Mouse (Mus musculus) regulatory T cell (primary cell): Measurements from ENCODE around the gene Gcsam.

Source experiments
- in situ Hi-C: fragments of 300-600 bp; cut with MboI, MseI; formaldehyde crosslinking; loops from one replicate; pipeline ENCODE4 v1.15.1; 2025; ENCODE audit warnings: high pct_unique_total_duplicates

Gcsam gene

DNA sequence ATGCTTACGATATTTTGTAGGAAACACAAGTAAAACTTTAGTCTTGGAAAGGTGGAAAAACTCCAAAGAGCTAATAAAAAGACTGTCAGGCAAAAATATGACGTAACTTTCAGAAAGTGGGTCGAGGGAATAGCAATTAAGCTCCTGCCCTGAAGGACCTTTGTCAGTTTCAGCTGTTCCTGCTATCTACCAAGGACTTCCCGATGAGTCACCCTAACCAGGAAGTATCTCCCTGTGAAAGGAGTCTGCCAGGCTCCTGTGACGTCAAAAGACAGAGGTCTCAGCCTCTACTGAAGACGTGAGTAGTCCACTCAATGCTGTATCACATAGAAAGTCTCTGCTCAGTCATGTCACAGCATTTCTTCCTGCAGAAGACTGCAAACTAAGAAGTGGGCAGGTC lies 34.2 kb downstream of the Gcsam start:
- in situ Hi-C loops: no loop called here

GRCm38 (mm10) chr16:45651497-45651896 lies 41.3 kb downstream of the Gcsam start:
- in situ Hi-C loops: no loop called here

DNA sequence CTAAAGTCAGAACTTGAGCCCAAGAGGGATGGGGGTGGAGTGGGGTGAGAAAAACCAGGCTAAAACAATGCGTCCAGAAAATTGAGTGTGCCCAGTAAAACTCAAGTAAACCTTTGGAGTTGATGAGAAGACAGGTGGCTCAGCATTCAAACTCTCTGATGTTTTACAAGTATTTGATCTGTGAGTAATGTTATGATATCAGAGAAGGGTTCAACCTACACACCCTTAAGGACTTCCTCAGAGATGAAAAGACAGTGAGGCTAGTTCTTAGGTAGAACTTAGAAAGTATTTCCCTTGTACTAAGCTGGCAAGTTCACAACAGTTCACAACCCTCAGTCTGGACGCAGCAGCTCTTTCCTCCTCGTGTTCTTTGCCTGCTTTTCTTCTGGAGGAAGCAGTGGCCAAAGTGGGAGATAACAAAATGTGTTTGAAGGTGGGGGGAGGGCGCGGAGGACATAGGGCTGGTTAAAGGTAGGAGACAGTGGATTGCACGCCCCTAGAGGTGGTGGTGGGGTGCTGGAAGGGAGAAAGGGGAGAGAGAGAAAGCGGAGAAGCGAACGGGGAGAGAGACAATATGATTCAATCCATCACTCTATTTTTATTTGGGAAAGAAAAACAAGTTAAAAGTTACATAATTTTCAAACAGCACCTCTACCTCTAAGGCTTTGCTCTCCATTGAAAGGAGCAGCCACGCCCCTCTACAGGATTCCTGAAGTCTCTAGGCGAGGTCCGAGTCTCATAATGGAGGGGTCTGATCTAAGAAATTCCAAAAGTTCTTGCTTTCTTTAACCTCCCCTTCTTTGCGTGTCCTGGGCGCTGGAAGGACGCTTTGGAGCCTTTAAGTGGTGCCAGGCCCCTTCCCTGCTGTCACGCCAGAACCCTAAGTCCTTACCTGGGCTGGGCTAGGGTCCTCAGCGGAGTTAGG lies 43.1 kb downstream of the Gcsam start:
- in situ Hi-C loops: no loop called here

DNA sequence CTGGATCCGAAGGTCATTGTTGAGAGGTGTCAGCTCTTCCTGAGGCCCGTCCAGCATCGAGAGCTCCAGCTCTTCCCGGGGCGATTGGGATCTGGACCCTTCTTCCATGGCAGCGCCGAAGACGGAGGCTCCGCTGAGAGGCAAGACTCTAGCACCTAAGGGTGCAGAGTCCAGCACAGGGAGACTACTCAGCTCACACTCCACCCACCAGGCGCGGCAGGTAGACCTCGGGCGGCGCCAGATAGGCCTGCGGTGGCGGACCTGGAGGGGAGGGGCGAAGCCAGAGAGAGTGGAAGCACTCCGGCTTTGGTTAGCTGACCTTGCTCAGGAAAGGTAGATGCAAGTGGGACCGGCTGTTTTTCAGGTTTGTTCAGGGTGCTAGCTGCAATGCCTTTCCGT lies 43.8 kb downstream of the Gcsam start, which contains the start of gene BC016579:
Gene BC016579, minus strand, starts transcription at position 135 of the 399 bp plus-strand sequence.
- in situ Hi-C loops: no loop called here

DNA sequence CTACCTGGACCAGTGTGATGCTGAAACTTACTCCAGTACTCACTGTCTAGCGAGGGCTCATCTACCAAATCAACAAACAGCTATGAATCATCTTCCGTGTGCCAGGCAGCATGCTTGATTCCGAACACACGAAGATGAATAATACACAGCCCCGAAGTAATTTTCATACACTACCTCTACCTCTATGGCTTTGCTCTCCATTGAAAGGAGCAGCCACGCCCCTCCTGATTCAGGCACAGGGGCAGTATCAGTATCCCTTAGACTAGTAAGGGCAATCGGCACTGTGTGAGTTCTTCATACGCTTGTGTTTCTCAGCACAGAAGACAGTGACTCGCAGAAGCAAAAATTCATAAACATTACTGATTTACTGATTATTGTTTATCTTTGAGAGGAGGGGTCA lies 44.3 kb downstream of the Gcsam start:
- in situ Hi-C loops: no loop called here

- in situ Hi-C loops: no loop called here
Measured at GRCm38 (mm10) chr16:45657574-45658159, 47.5 kb downstream of the Gcsam start.

DNA sequence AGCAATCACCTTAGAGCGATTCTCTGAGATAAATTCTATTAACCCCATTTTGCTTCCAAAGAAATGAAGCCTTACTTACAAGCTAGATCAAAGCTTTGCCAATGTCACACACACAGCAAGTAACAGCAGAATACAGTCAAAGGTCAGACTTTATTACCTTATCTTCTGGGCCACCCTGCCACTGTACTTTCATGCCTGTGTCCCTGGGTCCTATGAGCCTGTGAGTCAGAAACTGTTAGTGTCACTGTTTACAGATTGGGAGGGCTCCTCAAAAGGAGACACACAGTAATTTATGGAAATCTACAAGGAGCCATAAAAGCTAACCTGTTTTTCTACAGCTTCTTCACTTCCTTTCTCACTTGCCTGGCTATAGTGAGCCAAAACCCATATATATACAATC lies 48.1 kb downstream of the Gcsam start:
- in situ Hi-C loops: no loop called here

GRCm38 (mm10) chr16:45659596-45659995 lies 49.4 kb downstream of the Gcsam start:
- in situ Hi-C loops: no loop called here

DNA sequence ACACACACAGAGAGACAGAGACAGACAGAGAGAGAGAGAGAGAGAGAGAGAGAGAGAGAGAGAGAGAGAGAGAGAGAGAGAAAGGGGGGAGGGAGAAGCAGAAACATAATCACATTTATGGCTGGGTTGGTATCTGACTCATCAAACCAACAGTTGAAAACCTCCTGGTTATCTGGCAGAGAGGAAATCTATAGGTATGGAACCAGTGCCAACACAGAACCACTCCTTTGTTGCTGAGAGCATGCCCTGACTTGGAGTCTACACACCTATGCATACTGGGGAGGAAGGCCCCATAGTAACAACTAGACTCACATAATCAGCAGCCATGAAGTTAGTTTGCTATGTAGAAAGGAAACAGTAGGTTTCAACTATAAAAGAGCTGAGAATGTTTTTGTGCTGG lies 52.2 kb downstream of the Gcsam start:
- in situ Hi-C loops: no loop called here

DNA sequence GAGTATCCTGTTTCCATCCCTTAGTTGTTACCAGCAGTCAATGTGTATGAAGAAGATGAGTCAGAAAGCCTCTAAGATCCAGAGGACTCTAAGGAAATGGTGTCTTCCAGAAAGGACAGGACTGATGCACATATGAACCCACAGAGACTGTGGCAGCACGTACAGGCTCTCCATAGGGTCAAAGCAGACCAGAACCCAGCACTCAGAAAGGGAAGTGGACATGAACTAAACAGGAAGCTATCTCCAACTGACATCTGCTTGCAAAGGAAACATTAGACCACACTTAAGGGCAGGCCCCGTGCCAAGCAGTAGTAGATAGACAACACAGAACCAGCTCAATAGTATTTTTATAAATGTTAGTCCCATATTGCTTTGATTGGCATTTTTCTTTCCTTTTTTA lies 56.0 kb downstream of the Gcsam start:
- in situ Hi-C loops: no loop called here

DNA sequence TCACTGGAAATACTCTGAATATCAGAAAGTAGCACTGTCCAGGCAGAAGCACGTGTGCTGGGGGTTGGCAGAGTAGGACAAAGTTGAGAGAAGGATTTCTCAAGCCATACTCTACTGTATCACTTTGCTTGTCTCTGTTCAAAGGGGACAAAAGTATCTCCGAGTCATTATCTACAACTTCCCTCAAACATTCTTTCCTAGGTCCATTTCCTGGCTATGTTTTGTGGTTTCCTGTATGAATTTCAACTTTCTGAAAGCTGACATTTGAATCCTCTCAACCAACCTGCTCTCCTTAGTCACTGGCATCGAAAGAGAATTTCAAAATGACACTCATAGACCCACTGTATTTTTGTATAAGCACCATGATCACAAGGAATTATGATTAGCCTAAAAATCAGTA lies 58.0 kb downstream of the Gcsam start:
- in situ Hi-C loops: no loop called here

GRCm38 (mm10) chr16:45670005-45670404 lies 59.8 kb downstream of the Gcsam start:
- in situ Hi-C loops: no loop called here
